20 mouse cellular contexts compared by ENCODE assay signal in genomic region chr2:67657372-67657771, GRCm38 (mm10).
DNase-seq lines count a peak whose midpoint lies in the region; ATAC-seq lines count a peak whose summit lies in the region.
"Had no signal": no experiment of that assay in that cellular context is flagged by ENCODE, and none has a peak within 500 bp of the region (broad histone marks: within the 10 kb centered on the region; RNA-seq: fewer than 3 reads in every experiment).

No protein-coding gene starts in this region.

- H3K9me3 ChIP-seq in embryonic facial prominence, embryonic 14.5 days (ENCODE audit: control insufficient read depth, low read length), result no peaks in the 10 kb centered on the region
- H3K9me3 ChIP-seq in embryonic facial prominence, embryonic 10.5 days, result no peaks in the 10 kb centered on the region
- H3K9me3 ChIP-seq: limb, embryonic 12.5 days; liver, embryonic 15.5 days; megakaryocyte, embryonic 14.5 days; midbrain, embryonic 15.5 days had no signal

- intact Hi-C loops in gastrocnemius, postnatal 36 days (cut with DNase I), result no loop called here

- H3K4me3 ChIP-seq in embryonic facial prominence, embryonic 14.5 days (ENCODE audit: low read depth, low read length), result no peak overlapping the region
- no peak overlapping the region for H3K4me3 ChIP-seq in embryonic facial prominence, embryonic 10.5 days
- H3K4me3 ChIP-seq: limb, embryonic 12.5 days; liver, embryonic 15.5 days; megakaryocyte, embryonic 14.5 days; midbrain, embryonic 15.5 days had no signal

- peak; percentile 35; the same call in 1 of the 2 replicates for ATAC-seq in embryonic facial prominence, embryonic 14.5 days (ENCODE audit: low read depth)
- no peak for ATAC-seq in activated CD4-positive, CD25-positive, alpha-beta regulatory T cell, adult 4 months
- ATAC-seq: inflammation-experienced regulatory T-cells, adult 6 months; midbrain, embryonic 15.5 days had no signal

- 74% methylated on average over 4 of the region's 4 CpGs for WGBS in embryonic facial prominence, embryonic 14.5 days
- 89% methylated on average over 4 of the region's 4 CpGs for WGBS in embryonic facial prominence, embryonic 10.5 days

- H3K4me1 ChIP-seq in embryonic facial prominence, embryonic 14.5 days (ENCODE audit: control insufficient read depth, insufficient read depth, low read length), result peaks cover 2% of the 10 kb centered on the region; the same call in 1 of the 2 replicates
- H3K4me1 ChIP-seq in embryonic facial prominence, embryonic 10.5 days, result no peaks in the 10 kb centered on the region
- H3K4me1 ChIP-seq: liver, embryonic 15.5 days; megakaryocyte, embryonic 14.5 days; midbrain, embryonic 15.5 days had no signal

- no peaks in the 10 kb centered on the region for H3K27me3 ChIP-seq in embryonic facial prominence, embryonic 14.5 days (replicated peaks; ENCODE audit: control insufficient read depth, insufficient read depth, low read length)
- no peaks in the 10 kb centered on the region for H3K27me3 ChIP-seq in embryonic facial prominence, embryonic 10.5 days (replicated peaks; ENCODE audit: low read depth, poor library complexity, severe bottlenecking)
- H3K27me3 ChIP-seq: limb, embryonic 12.5 days; liver, embryonic 15.5 days; megakaryocyte, embryonic 14.5 days; midbrain, embryonic 15.5 days had no signal

- no peak overlapping the region for H3K4me2 ChIP-seq in embryonic facial prominence, embryonic 14.5 days (ENCODE audit: low read depth, low read length)
- H3K4me2 ChIP-seq: limb, embryonic 12.5 days; liver, embryonic 15.5 days; midbrain, embryonic 15.5 days had no signal

- DNase-seq in embryonic facial prominence, embryonic 14.5 days (ENCODE audit: low spot score), result peak; percentile 19
- no peak for DNase-seq in embryonic facial prominence, embryonic 10.5 days (ENCODE audit: low spot score)
- DNase-seq in gastrocnemius, postnatal 25 days, result peak; percentile 7
- DNase-seq in gastrocnemius, postnatal 36 days, result no peak
- peak; percentile 13 for DNase-seq in right cerebral cortex, postnatal 25 days
- DNase-seq in right cerebral cortex, postnatal 10 days (ENCODE audit: low spot score in 2 of 2), result no peak
- no peak for DNase-seq in lung, postnatal 14 days
- DNase-seq: adrenal gland, postnatal 10 days; B cell, adult 2 months; kidney, adult 9 months; kidney, postnatal 36 days; lung, postnatal 10 days; thymus, postnatal 14 days had no signal

- no peaks in the 10 kb centered on the region for H3K36me3 ChIP-seq in embryonic facial prominence, embryonic 14.5 days (ENCODE audit: control insufficient read depth, insufficient read depth, low read length)
- no peaks in the 10 kb centered on the region for H3K36me3 ChIP-seq in embryonic facial prominence, embryonic 10.5 days (replicated peaks)
- H3K36me3 ChIP-seq: limb, embryonic 12.5 days; liver, embryonic 15.5 days; midbrain, embryonic 15.5 days had no signal

- no peak overlapping the region for H3K9ac ChIP-seq in embryonic facial prominence, embryonic 14.5 days (ENCODE audit: low read depth, low read length)
- H3K9ac ChIP-seq: limb, embryonic 12.5 days; liver, embryonic 15.5 days; midbrain, embryonic 15.5 days had no signal

- no peak overlapping the region for H3K27ac ChIP-seq in embryonic facial prominence, embryonic 14.5 days (replicated peaks; ENCODE audit: low read depth, low read length)
- H3K27ac ChIP-seq in embryonic facial prominence, embryonic 10.5 days (replicated peaks), result no peak overlapping the region
- H3K27ac ChIP-seq: limb, embryonic 12.5 days; liver, embryonic 15.5 days; midbrain, embryonic 15.5 days; stomach, postnatal 0 days had no signal

Comparison
In these comparisons a context has a peak if more than half of its experiments do, and no peak if none do; other contexts are left out.
1. DNase-seq: peak in embryonic facial prominence, embryonic 14.5 days (single experiment), gastrocnemius, postnatal 25 days (single experiment) and right cerebral cortex, postnatal 25 days (single experiment); none in embryonic facial prominence, embryonic 10.5 days (single experiment), gastrocnemius, postnatal 36 days (0 of 2), right cerebral cortex, postnatal 10 days (0 of 2) and lung, postnatal 14 days (single experiment).